In genomic region chr12:86103391-86103790, GRCm38 (mm10) we compare ENCODE assay signal across 9 mouse cellular contexts. TPM values are rescaled to one million over a fixed set of nuclear protein-coding genes. Genes with fewer than 3 reads are reported as not detected.
DNase-seq lines count a peak whose midpoint lies in the region; ATAC-seq lines count a peak whose summit lies in the region.
"Had no signal": no experiment of that assay in that cellular context is flagged by ENCODE, and none has a peak within 500 bp of the region (broad histone marks: within the 10 kb centered on the region; RNA-seq: fewer than 3 reads in every experiment).

No protein-coding gene starts in this region.

- H3K9me3 ChIP-seq in heart, embryonic 12.5 days (replicated peaks): no peaks in the 10 kb centered on the region
- H3K9me3 ChIP-seq in forebrain, embryonic 13.5 days (replicated peaks): no peaks in the 10 kb centered on the region
- no peaks in the 10 kb centered on the region for H3K9me3 ChIP-seq in lung, embryonic 15.5 days
- H3K9me3 ChIP-seq: stomach, embryonic 15.5 days had no signal

- H3K4me2 ChIP-seq in heart, embryonic 12.5 days: no peak overlapping the region
- 0 out of 2 replicates have a peak overlapping the region, but pooled peaks have one; percentile 0 for H3K4me2 ChIP-seq in forebrain, embryonic 13.5 days
- H3K4me2 ChIP-seq in lung, embryonic 15.5 days: no peak overlapping the region
- H3K4me2 ChIP-seq: stomach, embryonic 15.5 days had no signal

- WGBS in heart, embryonic 12.5 days: 53% methylated on average over 11 of the region's 11 CpGs
- 14% methylated on average over 11 of the region's 11 CpGs for WGBS in forebrain, embryonic 13.5 days
- WGBS in lung, embryonic 15.5 days: 37% methylated on average over 11 of the region's 11 CpGs

- peak overlapping the region; percentile 97 for H3K27ac ChIP-seq in heart, embryonic 12.5 days (ENCODE audit: poor library complexity, severe bottlenecking)
- no peak overlapping the region for H3K27ac ChIP-seq in forebrain, embryonic 13.5 days
- H3K27ac ChIP-seq in lung, embryonic 15.5 days: peak overlapping the region; percentile 60

- intact Hi-C loops in heart, postnatal 25 days (cut with DNase I): no loop called here

- peaks cover 2% of the 10 kb centered on the region; the same call in 1 of the 2 replicates for H3K36me3 ChIP-seq in heart, embryonic 12.5 days
- 0 out of 2 replicates have a peak, but pooled peaks cover 9% of the 10 kb centered on the region for H3K36me3 ChIP-seq in forebrain, embryonic 13.5 days (ENCODE audit: poor library complexity, severe bottlenecking)
- H3K36me3 ChIP-seq in lung, embryonic 15.5 days: no peaks in the 10 kb centered on the region
- H3K36me3 ChIP-seq: stomach, embryonic 15.5 days had no signal

- no peaks in the 10 kb centered on the region for H3K27me3 ChIP-seq in heart, embryonic 12.5 days (replicated peaks)
- H3K27me3 ChIP-seq in forebrain, embryonic 13.5 days: no peaks in the 10 kb centered on the region
- no peaks in the 10 kb centered on the region for H3K27me3 ChIP-seq in lung, embryonic 15.5 days
- H3K27me3 ChIP-seq: stomach, embryonic 15.5 days had no signal

- H3K9ac ChIP-seq in heart, embryonic 12.5 days: peak overlapping the region; percentile 64; the same call in 1 of the 2 replicates
- peak overlapping the region; percentile 39; the same call in 1 of the 2 replicates for H3K9ac ChIP-seq in forebrain, embryonic 13.5 days
- H3K9ac ChIP-seq in lung, embryonic 15.5 days: no peak overlapping the region
- H3K9ac ChIP-seq: stomach, embryonic 15.5 days had no signal

- H3K4me1 ChIP-seq in heart, embryonic 12.5 days (replicated peaks): peaks cover 56% of the 10 kb centered on the region
- peaks cover 20% of the 10 kb centered on the region for H3K4me1 ChIP-seq in forebrain, embryonic 13.5 days
- peaks cover 21% of the 10 kb centered on the region for H3K4me1 ChIP-seq in lung, embryonic 15.5 days
- H3K4me1 ChIP-seq: stomach, embryonic 15.5 days had no signal

- no peak for DNase-seq in heart, postnatal 25 days (ENCODE audit: low spot score)
- peak; percentile 80 for DNase-seq in Muller cell, postnatal 12 days (ENCODE audit: inconsistent ontology term)
- no peak for DNase-seq in ovary, adult 18-20 months (ENCODE audit: low spot score)
- no peak for DNase-seq in testis, postnatal 14 days (ENCODE audit: low spot score)

- no peak overlapping the region for H3K4me3 ChIP-seq in heart, embryonic 12.5 days
- no peak overlapping the region for H3K4me3 ChIP-seq in forebrain, embryonic 13.5 days
- H3K4me3 ChIP-seq in lung, embryonic 15.5 days: no peak overlapping the region
- H3K4me3 ChIP-seq: stomach, embryonic 15.5 days had no signal

- ATAC-seq in heart, embryonic 12.5 days (ENCODE audit: insufficient number of reproducible peaks, low FRiP score): no peak
- no peak; the same call in 1 of the 2 replicates for ATAC-seq in forebrain, embryonic 13.5 days
- no peak for ATAC-seq in lung, embryonic 15.5 days (ENCODE audit: borderline replicate concordance, extremely low read depth, low FRiP score, low TSS enrichment)
- ATAC-seq in CD4-positive, CD25-positive, alpha-beta regulatory T cell, adult 4 months: no peak

RNA-seq across cellular contexts. Expression of gene Ift43, which starts 21.1 kb away (rescaled TPM):
- 113 and 118 TPM in 2 replicates for polyA plus RNA-seq in heart, embryonic 12.5 days (2016; fragmentation: Nextera tagmentation; extraction: Ambion mirVana)
- total RNA-seq in heart, postnatal 25 days (2021): 10 to 100 TPM; 23.0 to 24.5 TPM
- 91.3 and 104 TPM in 2 replicates for polyA plus RNA-seq in forebrain, embryonic 13.5 days (2015; fragmentation: Nextera tagmentation; extraction: Ambion mirVana)
- 93.8 and 96.6 TPM in 2 replicates for polyA plus RNA-seq in lung, embryonic 15.5 days (2015; fragmentation: Nextera tagmentation; extraction: Ambion mirVana)
- 1 to 10 TPM; 4.0 to 4.7 TPM for polyA plus RNA-seq in CD4-positive, CD25-positive, alpha-beta regulatory T cell, adult 4 months (2017; shearing (Covaris generic))

RNA-seq across cellular contexts. Expression of gene Tgfb3, which starts 24.6 kb away (rescaled TPM):
- 24.2 and 24.5 TPM in 2 replicates for polyA plus RNA-seq in heart, embryonic 12.5 days (2016; fragmentation: Nextera tagmentation; extraction: Ambion mirVana)
- total RNA-seq in heart, postnatal 25 days (2021): 10 to 100 TPM; 14.8 to 16.5 TPM
- 5.7 and 5.9 TPM in 2 replicates for polyA plus RNA-seq in forebrain, embryonic 13.5 days (2015; fragmentation: Nextera tagmentation; extraction: Ambion mirVana)
- polyA plus RNA-seq in lung, embryonic 15.5 days (2015; fragmentation: Nextera tagmentation; extraction: Ambion mirVana): 51.1 and 51.8 TPM in 2 replicates
- polyA plus RNA-seq in CD4-positive, CD25-positive, alpha-beta regulatory T cell, adult 4 months (2017; shearing (Covaris generic)): under 1 TPM; 0.52 TPM

Comparison
In these comparisons a context has a peak if more than half of its experiments do, and no peak if none do; other contexts are left out.
1. RNA of gene Ift43, which starts 21.1 kb away (polyA plus RNA-seq): 113 to 118 TPM in heart, embryonic 12.5 days, 91.3 to 104 TPM in forebrain, embryonic 13.5 days and 93.8 to 96.6 TPM in lung, embryonic 15.5 days; 4.0 to 4.7 TPM in CD4-positive, CD25-positive, alpha-beta regulatory T cell, adult 4 months; every median in the first group is over 10 times any median in the second.